Mouse (Mus musculus) thymus, adult 2 months (tissue): ENCODE data around the gene Ldhb. TPM values are rescaled to one million over a fixed set of nuclear protein-coding genes. Genes with fewer than 3 reads are reported as not detected.

ENCODE experiments used
- DNase-seq: peaks from one replicate; pipeline ENCODE4 v3.0.0; 2021
- H3K27ac ChIP-seq: fragments of 200-500 bp; 2 replicates; pipeline ENCODE4 v1.5.1; 2012; ENCODE audit warnings: low read length, control low read depth; ENCODE audit not compliant: control insufficient read depth, insufficient read depth
- H3K27me3 ChIP-seq: fragments of 200-500 bp; 2 replicates; pipeline ENCODE4 v1.6.1; 2012; ENCODE audit warnings: mild to moderate bottlenecking, low read length, moderate library complexity, mixed read lengths; ENCODE audit not compliant: control insufficient read depth, insufficient read depth
- H3K36me3 ChIP-seq: fragments of 200-500 bp; 2 replicates; pipeline ENCODE4 v1.6.1; 2012; ENCODE audit warnings: mild to moderate bottlenecking, low read length, moderate library complexity; ENCODE audit not compliant: control insufficient read depth, insufficient read depth
- H3K4me1 ChIP-seq: fragments of 200-500 bp; replicated peaks from 2 replicates; pipeline ENCODE4 v1.6.1; 2012; ENCODE audit warnings: low read length; ENCODE audit not compliant: control insufficient read depth, insufficient read depth
- H3K4me3 ChIP-seq: fragments of 200-500 bp; 2 replicates; pipeline ENCODE4 v1.5.1; 2012; ENCODE audit warnings: mild to moderate bottlenecking, low read length, control low read depth, moderate library complexity; ENCODE audit not compliant: control insufficient read depth, insufficient read depth
- CTCF ChIP-seq: fragments of 200-500 bp; IDR thresholded peaks from 2 replicates; pipeline ENCODE4 v1.5.1; 2012; ENCODE audit warnings: mild to moderate bottlenecking, control low read depth, low read length, moderate library complexity, borderline replicate concordance; ENCODE audit not compliant: control insufficient read depth, poor library complexity, insufficient read depth; ENCODE audit errors: extremely low read depth
- POLR2A ChIP-seq: fragments of 200-500 bp; IDR thresholded peaks from 2 replicates; pipeline ENCODE4 v1.6.1; 2012; ENCODE audit warnings: mild to moderate bottlenecking, low read length, control low read depth, moderate library complexity; ENCODE audit not compliant: control insufficient read depth, poor library complexity, insufficient read depth; ENCODE audit errors: extremely low read depth
- WGBS: fragments of 180-500 bp; shearing (Covaris S2); methylation state at CpG from one replicate; pipeline ENCODE4 v1.1.7; 2018; 5-methylcytosine and 5-hydroxymethylcytosine counted together
- polyA plus RNA-seq: library from polyadenylated mRNA; depleted of rRNA; stranded (reverse); fragments of >200 nt; gene quantifications from 2 replicates; pipeline ENCODE4 v1.2.3, GENCODE M21; 2012

Gene Ldhb
- polyA plus RNA-seq, 1 experiment: 525 TPM

- H3K27ac ChIP-seq: no peak overlapping the region
- DNase-seq: peak; percentile 69
- WGBS: 3% methylated on average over 10 of the region's 10 CpGs
- no peaks in the 10 kb centered on the region for H3K27me3 ChIP-seq
- H3K4me3 ChIP-seq: no peak overlapping the region
- TF ChIP-seq CTCF: no peak
- no peak for TF ChIP-seq POLR2A
- no peaks in the 10 kb centered on the region for H3K36me3 ChIP-seq
- peaks cover 18% of the 10 kb centered on the region for H3K4me1 ChIP-seq
Observed at GRCm38 (mm10) chr6:142514912-142515311, 7.2 kb upstream of the Ldhb start.

DNA sequence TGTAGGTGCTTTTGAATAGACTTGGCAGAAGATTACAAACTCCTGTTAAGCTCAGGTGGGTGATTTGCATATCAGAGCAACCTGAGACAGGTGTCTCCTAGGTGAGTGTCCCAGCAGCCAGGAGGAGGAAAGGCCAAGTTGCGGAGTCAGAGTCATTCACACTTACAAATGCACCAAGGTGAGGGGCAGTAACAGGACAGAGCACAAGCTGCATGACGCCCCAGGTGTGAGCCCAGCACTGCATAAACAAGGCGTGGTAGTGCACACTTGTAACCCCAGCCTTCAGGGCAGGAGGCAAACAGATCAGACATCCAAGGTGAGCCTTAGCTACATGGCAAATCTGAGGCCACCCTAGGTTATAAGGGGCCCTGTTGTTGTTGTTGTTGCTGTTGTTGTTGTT lies 5.1 kb upstream of the Ldhb start:
- H3K4me1 ChIP-seq: peaks cover 33% of the 10 kb centered on the region
- TF ChIP-seq POLR2A: no peak
- TF ChIP-seq CTCF: no peak
- H3K27me3 ChIP-seq: no peaks in the 10 kb centered on the region
- H3K27ac ChIP-seq: no peak overlapping the region
- no peak overlapping the region for H3K4me3 ChIP-seq
- WGBS: 72% methylated on average over 3 of the region's 3 CpGs
- H3K36me3 ChIP-seq: no peaks in the 10 kb centered on the region
- DNase-seq: no peak

GRCm38 (mm10) chr6:142511516-142512135 lies 3.9 kb upstream of the Ldhb start:
- DNase-seq: no peak
- WGBS: 28% methylated on average over 12 of the region's 12 CpGs
- Histone ChIP-seq H3K27me3 (no peaks in the 10 kb centered on the region), H3K4me1 (peaks cover 40% of the 10 kb centered on the region), H3K27ac (peak overlapping the region; percentile 55; the same call in 1 of the 2 replicates), H3K36me3 (no peaks in the 10 kb centered on the region), H3K4me3 (no peak overlapping the region)
- TF ChIP-seq POLR2A (0 out of 2 replicates have a peak, but pooled peaks have one; percentile 19), CTCF (no peak)

- Histone ChIP-seq H3K4me1 (peaks cover 53% of the 10 kb centered on the region), H3K27me3 (no peaks in the 10 kb centered on the region), H3K27ac (peak overlapping the region; percentile 85), H3K36me3 (no peaks in the 10 kb centered on the region), H3K4me3 (no peak overlapping the region)
- no peak for TF ChIP-seq POLR2A
- TF ChIP-seq CTCF: no peak
- WGBS: 65% methylated on average over 4 of the region's 4 CpGs
- no peak for DNase-seq
Observed at GRCm38 (mm10) chr6:142508663-142509062, 906 bp upstream of the Ldhb start.

DNA sequence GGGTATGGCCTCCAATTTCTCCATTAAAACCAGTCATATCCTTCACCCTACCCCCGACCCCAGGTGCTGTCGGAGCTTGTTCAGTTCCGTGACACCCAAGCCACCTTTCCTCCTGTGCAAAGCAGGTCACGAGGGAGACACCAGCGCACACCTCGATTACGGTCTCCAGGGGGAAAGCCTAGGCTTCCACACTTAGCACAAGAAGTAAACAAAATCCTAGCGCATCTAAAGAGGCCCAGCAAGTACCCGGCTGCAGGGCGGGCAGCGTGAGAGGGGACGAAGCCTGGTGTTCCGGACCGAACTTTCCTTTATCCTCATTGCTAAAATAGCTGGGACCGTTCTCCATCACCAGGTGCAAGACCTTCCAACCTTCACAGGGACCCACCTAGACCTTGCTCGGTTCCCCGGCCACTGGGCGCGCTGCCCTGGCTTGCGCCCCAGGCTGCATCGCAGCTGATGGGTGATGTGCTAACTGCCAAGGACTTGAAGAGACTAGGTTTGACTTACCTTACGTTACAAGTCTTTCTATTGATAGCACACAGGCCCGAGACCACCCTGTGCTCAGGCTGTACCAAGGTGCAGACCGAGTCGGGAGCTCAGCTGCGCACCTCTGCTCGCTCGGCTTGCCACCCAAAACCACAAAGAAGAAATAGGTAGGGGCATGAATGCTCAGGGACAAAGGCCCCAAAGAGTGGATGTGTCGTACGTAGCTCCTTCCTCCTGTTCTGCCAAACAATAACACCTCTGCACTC lies 548 bp downstream of the Ldhb start:
- TF ChIP-seq POLR2A (no peak), CTCF (no peak)
- WGBS: 21% methylated on average over 30 of the region's 30 CpGs
- H3K4me3 ChIP-seq: peak overlapping the region; percentile 93
- peaks cover 9% of the 10 kb centered on the region for H3K36me3 ChIP-seq
- H3K4me1 ChIP-seq: peaks cover 54% of the 10 kb centered on the region
- no peaks in the 10 kb centered on the region for H3K27me3 ChIP-seq
- peak; percentile 22 for DNase-seq
- H3K27ac ChIP-seq: peak overlapping the region; percentile 85

GRCm38 (mm10) chr6:142506338-142507032 lies 1.3 kb downstream of the Ldhb start:
- Histone ChIP-seq H3K36me3 (peaks cover 14% of the 10 kb centered on the region), H3K4me1 (peaks cover 48% of the 10 kb centered on the region), H3K4me3 (peak overlapping the region; percentile 93), H3K27me3 (no peaks in the 10 kb centered on the region), H3K27ac (peak overlapping the region; percentile 85; the same call in 1 of the 2 replicates)
- TF ChIP-seq CTCF (no peak), POLR2A (no peak)
- WGBS: 85% methylated on average over 10 of the region's 10 CpGs
- no peak for DNase-seq
